Mouse (Mus musculus) stomach, embryonic 15.5 days (tissue): ENCODE measurements around the gene Poc5. TPM values are rescaled to one million over a fixed set of nuclear protein-coding genes. Genes with fewer than 3 reads are reported as not detected.

Experiments
- ATAC-seq: fragments of 200-750 bp; cut with Nextera tagmentation; 2 replicates; pipeline ENCODE4 v1.8.0; 2017; ENCODE audit warnings: low read depth, moderate number of reproducible peaks, moderate TSS enrichment; ENCODE audit not compliant: insufficient read depth, low FRiP score
- H3K27ac ChIP-seq: fragments of 300-500 bp; sonication (generic); 2 replicates; pipeline ENCODE4 v1.5.1; 2015; ENCODE audit warnings: mild to moderate bottlenecking, inconsistent platforms
- H3K27me3 ChIP-seq: fragments of 300-500 bp; sonication (generic); replicated peaks from 2 replicates; pipeline ENCODE4 v1.6.1; 2015; ENCODE audit warnings: inconsistent platforms
- H3K36me3 ChIP-seq: fragments of 300-500 bp; sonication (generic); 2 replicates; pipeline ENCODE4 v1.6.1; 2015; ENCODE audit warnings: inconsistent platforms
- H3K4me1 ChIP-seq: fragments of 300-500 bp; sonication (generic); 2 replicates; pipeline ENCODE4 v1.6.1; 2015; ENCODE audit warnings: inconsistent platforms
- H3K4me2 ChIP-seq: fragments of 300-500 bp; sonication (generic); 2 replicates; pipeline ENCODE4 v1.6.1; 2015; ENCODE audit warnings: mild to moderate bottlenecking, inconsistent platforms
- H3K4me3 ChIP-seq: fragments of 300-500 bp; sonication (generic); replicated peaks from 2 replicates; pipeline ENCODE4 v1.5.1; 2015; ENCODE audit warnings: inconsistent platforms
- H3K9ac ChIP-seq: fragments of 300-500 bp; sonication (generic); 2 replicates; pipeline ENCODE4 v1.6.1; 2015; ENCODE audit warnings: inconsistent platforms
- H3K9me3 ChIP-seq: fragments of 300-500 bp; sonication (generic); 2 replicates; pipeline ENCODE4 v1.6.1; 2016; ENCODE audit warnings: inconsistent platforms
- WGBS: fragments of 180-500 bp; shearing (Covaris S2); methylation state at CpG from one replicate; pipeline ENCODE4 v1.1.7; 2015; 5-methylcytosine and 5-hydroxymethylcytosine counted together
- polyA plus RNA-seq: library from polyadenylated mRNA; unstranded; fragments of >200 nt; fragmentation: Nextera tagmentation; extraction: Ambion mirVana; gene quantifications from 2 replicates; pipeline ENCODE4 v1.2.1, GENCODE M21; 2015

Gene Poc5
- polyA plus RNA-seq, 1 experiment from 2014 or later: 12.2 TPM

DNA sequence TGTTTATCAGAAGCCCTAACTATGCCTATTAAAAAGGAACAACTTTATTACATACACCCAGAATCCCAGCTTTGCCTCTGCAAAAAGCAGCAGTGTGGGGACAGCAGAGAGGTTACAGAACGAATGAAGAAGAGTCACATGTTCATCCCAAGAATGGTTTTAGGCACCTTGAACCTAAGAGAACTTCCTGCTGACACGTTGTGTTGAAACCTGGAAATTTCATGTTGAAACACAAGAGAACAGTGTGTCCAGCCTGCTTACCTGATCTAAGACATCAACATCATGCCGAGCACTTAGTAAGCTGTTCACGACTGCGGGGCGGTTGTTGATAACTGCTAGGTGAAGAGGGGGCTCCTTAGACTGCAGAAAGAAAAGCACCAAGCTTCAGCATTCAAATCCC is 44.9 kb downstream of the Poc5 start:
- Histone ChIP-seq H3K9me3 (no peaks in the 10 kb centered on the region), H3K4me3 (no peak overlapping the region), H3K36me3 (no peaks in the 10 kb centered on the region), H3K9ac (no peak overlapping the region), H3K4me2 (no peak overlapping the region), H3K27me3 (no peaks in the 10 kb centered on the region), H3K4me1 (peaks cover 15% of the 10 kb centered on the region; the same call in 1 of the 2 replicates), H3K27ac (no peak overlapping the region)
- 78% methylated on average over 6 of the region's 6 CpGs for WGBS
- ATAC-seq: no peak

DNA sequence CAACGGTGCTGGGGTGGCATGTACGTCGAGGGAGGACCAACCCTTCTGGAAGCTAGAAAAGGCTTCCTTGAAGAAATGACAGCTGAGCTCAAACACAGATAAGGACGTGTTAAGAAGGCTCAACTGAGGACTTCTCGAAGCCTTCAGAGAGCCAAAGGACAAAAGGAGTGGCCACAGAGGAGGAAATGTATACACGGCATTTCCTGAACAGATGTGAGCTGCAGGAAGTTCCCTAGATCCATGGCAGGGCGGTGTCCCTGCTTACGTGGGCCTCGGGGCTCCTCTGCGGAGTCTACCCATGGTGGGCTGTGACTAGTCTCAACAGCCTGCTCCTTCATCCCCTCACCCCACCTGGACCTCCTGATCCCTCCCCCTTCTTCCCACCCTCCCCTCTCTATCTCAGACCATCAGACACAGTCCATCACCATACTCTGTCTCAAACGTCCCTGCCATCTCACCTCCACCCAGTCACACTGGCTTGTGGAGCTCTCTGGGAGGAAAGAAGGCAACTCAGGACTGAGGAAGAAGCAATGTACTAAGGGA is 45.6 kb downstream of the Poc5 start:
- Histone ChIP-seq H3K4me2 (no peak overlapping the region), H3K36me3 (no peaks in the 10 kb centered on the region), H3K27ac (no peak overlapping the region), H3K27me3 (no peaks in the 10 kb centered on the region), H3K4me1 (peaks cover 15% of the 10 kb centered on the region; the same call in 1 of the 2 replicates), H3K4me3 (no peak overlapping the region), H3K9me3 (no peaks in the 10 kb centered on the region), H3K9ac (no peak overlapping the region)
- 59% methylated on average over 11 of the region's 11 CpGs for WGBS
- no peak for ATAC-seq

DNA sequence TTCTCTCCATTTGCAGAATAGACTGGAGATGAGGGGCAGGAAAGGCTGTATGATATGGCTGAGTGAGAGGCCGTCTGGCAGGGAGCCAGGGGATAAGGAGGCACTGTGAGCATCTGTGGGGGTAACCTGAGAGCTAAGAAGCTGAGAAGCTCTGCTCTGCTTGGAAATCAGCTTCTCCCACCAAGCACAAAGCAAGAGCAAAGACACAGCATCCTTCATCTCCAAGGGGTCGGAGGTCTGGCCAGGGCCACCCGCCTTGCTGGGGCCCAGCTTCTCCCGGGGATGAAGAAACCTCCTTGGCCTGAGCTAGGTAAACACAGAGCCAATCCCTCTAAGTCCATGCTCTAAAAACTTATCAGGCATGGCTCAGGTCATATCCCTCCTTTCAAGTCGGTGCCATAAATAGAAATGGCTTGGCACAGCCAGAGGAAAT is 46.8 kb downstream of the Poc5 start:
- no peaks in the 10 kb centered on the region for H3K36me3 ChIP-seq
- H3K4me3 ChIP-seq: no peak overlapping the region
- H3K4me2 ChIP-seq: no peak overlapping the region
- ATAC-seq: peak; percentile 48; the same call in 1 of the 2 replicates
- H3K9ac ChIP-seq: no peak overlapping the region
- no peaks in the 10 kb centered on the region for H3K27me3 ChIP-seq
- H3K4me1 ChIP-seq: peaks cover 15% of the 10 kb centered on the region; the same call in 1 of the 2 replicates
- H3K9me3 ChIP-seq: no peaks in the 10 kb centered on the region
- peak overlapping the region; percentile 2; the same call in 1 of the 2 replicates for H3K27ac ChIP-seq
- 21% methylated on average over 5 of the region's 5 CpGs for WGBS

GRCm38 (mm10) chr13:96435793-96436192 is 47.7 kb downstream of the Poc5 start:
- H3K4me1 ChIP-seq: peaks cover 15% of the 10 kb centered on the region; the same call in 1 of the 2 replicates
- H3K9ac ChIP-seq: no peak overlapping the region
- no peaks in the 10 kb centered on the region for H3K27me3 ChIP-seq
- H3K4me2 ChIP-seq: no peak overlapping the region
- WGBS: 43% methylated on average over 11 of the region's 13 CpGs
- no peak overlapping the region for H3K27ac ChIP-seq
- H3K4me3 ChIP-seq: no peak overlapping the region
- ATAC-seq: no peak
- no peaks in the 10 kb centered on the region for H3K9me3 ChIP-seq
- no peaks in the 10 kb centered on the region for H3K36me3 ChIP-seq

DNA sequence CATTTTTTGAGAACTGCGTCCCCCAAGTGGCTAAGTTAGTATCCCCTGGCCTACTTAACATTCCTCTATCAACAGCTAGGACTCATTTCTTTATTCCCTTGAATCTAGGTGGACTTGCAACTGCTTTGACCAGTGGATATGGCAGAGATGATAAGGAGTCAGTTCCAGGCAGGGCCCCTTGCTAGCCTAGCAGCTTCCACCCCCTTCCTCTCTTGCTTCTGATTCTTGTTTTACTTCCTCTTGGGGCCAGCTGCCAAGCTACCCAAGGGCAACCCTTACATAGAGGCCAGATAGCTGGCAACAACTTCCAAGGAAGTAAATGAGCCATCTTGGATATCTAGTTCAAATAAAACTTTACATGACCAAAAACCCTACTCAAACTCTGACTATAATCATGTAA is 48.8 kb downstream of the Poc5 start:
- H3K27me3 ChIP-seq: no peaks in the 10 kb centered on the region
- H3K4me2 ChIP-seq: no peak overlapping the region
- no peak overlapping the region for H3K9ac ChIP-seq
- no peaks in the 10 kb centered on the region for H3K9me3 ChIP-seq
- H3K27ac ChIP-seq: no peak overlapping the region
- H3K4me3 ChIP-seq: no peak overlapping the region
- ATAC-seq: no peak
- 86% methylated on average over 1 of the region's 1 CpGs for WGBS
- peaks cover 15% of the 10 kb centered on the region; the same call in 1 of the 2 replicates for H3K4me1 ChIP-seq
- no peaks in the 10 kb centered on the region for H3K36me3 ChIP-seq

- 86% methylated on average over 4 of the region's 4 CpGs for WGBS
- ATAC-seq: no peak
- Histone ChIP-seq H3K36me3 (no peaks in the 10 kb centered on the region), H3K27ac (no peak overlapping the region), H3K9ac (no peak overlapping the region), H3K9me3 (no peaks in the 10 kb centered on the region), H3K4me2 (no peak overlapping the region), H3K27me3 (no peaks in the 10 kb centered on the region), H3K4me3 (no peak overlapping the region), H3K4me1 (no peaks in the 10 kb centered on the region)
Observed at GRCm38 (mm10) chr13:96440436-96440835, 52.3 kb downstream of the Poc5 start.

GRCm38 (mm10) chr13:96450205-96450856 is 62.2 kb downstream of the Poc5 start:
- H3K4me1 ChIP-seq: peaks cover 3% of the 10 kb centered on the region; the same call in 1 of the 2 replicates
- ATAC-seq: peak; percentile 20; the same call in 1 of the 2 replicates
- no peaks in the 10 kb centered on the region for H3K9me3 ChIP-seq
- no peak overlapping the region for H3K4me2 ChIP-seq
- H3K36me3 ChIP-seq: no peaks in the 10 kb centered on the region
- H3K27me3 ChIP-seq: no peaks in the 10 kb centered on the region
- peak overlapping the region; percentile 75 for H3K27ac ChIP-seq
- no peak overlapping the region for H3K4me3 ChIP-seq
- H3K9ac ChIP-seq: no peak overlapping the region
- WGBS: 56% methylated on average over 11 of the region's 11 CpGs

GRCm38 (mm10) chr13:96450869-96451268 is 62.8 kb downstream of the Poc5 start:
- Histone ChIP-seq H3K27me3 (no peaks in the 10 kb centered on the region), H3K9ac (no peak overlapping the region), H3K4me2 (no peak overlapping the region), H3K27ac (peak overlapping the region; percentile 80; the same call in 1 of the 2 replicates), H3K9me3 (no peaks in the 10 kb centered on the region), H3K4me3 (no peak overlapping the region), H3K36me3 (no peaks in the 10 kb centered on the region), H3K4me1 (peaks cover 3% of the 10 kb centered on the region; the same call in 1 of the 2 replicates)
- peak; percentile 61; the same call in 1 of the 2 replicates for ATAC-seq
- WGBS: 63% methylated on average over 7 of the region's 7 CpGs

DNA sequence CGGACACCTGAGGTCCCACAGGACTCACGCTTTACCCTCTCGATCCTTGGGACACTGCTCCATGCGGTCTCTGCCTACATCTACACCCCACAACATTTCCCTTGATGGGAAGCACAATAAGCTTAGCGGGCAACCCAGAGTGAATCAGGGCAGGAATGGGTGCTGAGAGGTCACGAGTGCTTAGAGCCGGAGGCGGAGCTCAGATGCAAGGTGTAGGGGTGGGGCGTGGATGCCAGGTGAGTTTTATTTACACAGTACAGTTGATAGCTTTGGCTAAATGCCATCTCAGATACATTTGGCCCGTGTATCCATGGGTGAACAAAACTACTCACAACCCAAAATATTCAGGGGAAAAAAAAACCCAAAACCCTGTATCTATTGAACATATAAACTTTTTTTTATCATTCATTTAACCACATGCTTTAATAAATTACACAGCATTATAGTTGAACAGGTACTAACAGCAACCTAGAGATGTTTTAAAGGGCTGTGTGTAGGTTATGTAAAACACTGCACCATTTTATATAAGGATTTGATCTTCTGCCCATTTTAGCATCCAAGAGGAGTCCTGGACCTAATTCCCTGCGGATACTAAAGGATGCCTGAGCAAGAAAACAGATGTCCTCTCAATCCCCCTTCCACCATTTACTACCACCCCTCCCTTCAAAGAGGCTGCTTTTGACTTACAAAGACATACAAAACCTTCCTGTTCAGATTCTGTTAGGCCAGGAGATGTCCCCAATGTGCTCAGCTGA is 63.5 kb downstream of the Poc5 start:
- WGBS: 75% methylated on average over 11 of the region's 11 CpGs
- no peaks in the 10 kb centered on the region for H3K27me3 ChIP-seq
- ATAC-seq: peak; percentile 67
- H3K9ac ChIP-seq: no peak overlapping the region
- H3K4me3 ChIP-seq: no peak overlapping the region
- H3K36me3 ChIP-seq: no peaks in the 10 kb centered on the region
- H3K4me1 ChIP-seq: peaks cover 3% of the 10 kb centered on the region; the same call in 1 of the 2 replicates
- H3K9me3 ChIP-seq: no peaks in the 10 kb centered on the region
- H3K27ac ChIP-seq: peak overlapping the region; percentile 80
- no peak overlapping the region for H3K4me2 ChIP-seq

DNA sequence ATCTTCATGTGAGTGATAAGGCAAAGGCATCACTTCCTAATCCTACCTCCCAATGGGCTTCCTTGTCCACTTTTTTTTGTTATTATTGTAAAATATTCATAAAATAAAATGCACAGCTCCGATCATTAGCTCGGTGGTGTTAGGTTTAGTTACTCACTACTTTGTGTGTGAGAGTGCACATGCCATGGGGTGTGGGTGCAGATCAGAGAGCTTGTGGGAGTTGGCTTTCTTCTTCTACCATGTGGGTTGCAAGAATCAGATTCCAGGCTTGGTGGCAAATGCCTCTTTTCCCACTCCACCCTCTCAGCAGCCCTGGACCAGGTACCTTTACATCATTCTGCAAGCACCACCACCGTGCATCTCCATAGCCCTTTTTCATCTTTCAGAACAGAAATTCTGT is 64.5 kb downstream of the Poc5 start:
- no peaks in the 10 kb centered on the region for H3K9me3 ChIP-seq
- peaks cover 3% of the 10 kb centered on the region; the same call in 1 of the 2 replicates for H3K4me1 ChIP-seq
- H3K27me3 ChIP-seq: no peaks in the 10 kb centered on the region
- ATAC-seq: no peak
- no peaks in the 10 kb centered on the region for H3K36me3 ChIP-seq
- no peak overlapping the region for H3K9ac ChIP-seq
- no peak overlapping the region for H3K27ac ChIP-seq
- 86% methylated on average over 3 of the region's 3 CpGs for WGBS
- no peak overlapping the region for H3K4me2 ChIP-seq
- H3K4me3 ChIP-seq: no peak overlapping the region

DNA sequence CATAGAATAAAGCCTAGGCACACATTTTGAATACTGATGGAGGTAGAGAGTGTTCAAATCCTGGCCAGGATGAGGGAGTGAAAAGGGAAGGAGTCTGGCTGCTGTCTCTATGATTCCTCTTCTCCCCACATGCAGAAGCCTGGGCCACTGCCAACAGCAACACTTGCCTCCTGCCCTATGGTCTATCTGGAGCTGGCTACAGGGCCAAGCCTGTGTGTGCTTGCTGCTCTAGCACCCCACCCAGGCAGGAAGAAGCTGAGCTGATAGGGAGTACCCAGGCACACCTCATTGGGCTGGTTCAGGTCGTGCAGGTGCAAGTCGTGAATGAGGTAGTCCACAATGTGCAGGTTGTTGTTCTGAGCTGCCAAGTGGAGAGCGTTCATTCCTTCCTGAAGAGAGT is 66.2 kb downstream of the Poc5 start:
- Histone ChIP-seq H3K4me2 (no peak overlapping the region), H3K4me1 (peaks cover 3% of the 10 kb centered on the region; the same call in 1 of the 2 replicates), H3K27ac (no peak overlapping the region), H3K9me3 (no peaks in the 10 kb centered on the region), H3K9ac (no peak overlapping the region), H3K4me3 (no peak overlapping the region), H3K36me3 (no peaks in the 10 kb centered on the region), H3K27me3 (no peaks in the 10 kb centered on the region)
- ATAC-seq: peak; percentile 54
- WGBS: 67% methylated on average over 3 of the region's 3 CpGs

DNA sequence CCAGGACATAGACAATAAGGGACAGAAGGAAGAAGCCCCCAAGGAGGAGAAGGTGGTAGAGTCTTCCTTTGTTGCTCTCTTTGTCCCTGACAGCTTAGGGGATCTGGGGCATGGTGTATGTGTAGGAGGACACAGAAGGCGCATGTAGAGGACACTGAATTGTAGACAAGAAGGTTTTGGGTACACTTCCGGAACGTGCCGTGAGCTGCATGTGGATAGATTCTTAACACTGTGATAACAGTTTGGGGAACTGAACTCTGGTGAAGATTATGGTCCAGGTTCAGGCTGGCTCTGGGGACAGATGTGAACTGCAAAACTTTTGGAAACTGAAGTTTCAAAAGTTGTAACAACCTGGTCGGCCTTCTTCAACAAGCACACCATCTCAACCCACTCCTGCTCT is 69.5 kb downstream of the Poc5 start:
- 81% methylated on average over 5 of the region's 5 CpGs for WGBS
- Histone ChIP-seq H3K27ac (no peak overlapping the region), H3K27me3 (no peaks in the 10 kb centered on the region), H3K4me1 (no peaks in the 10 kb centered on the region), H3K9me3 (no peaks in the 10 kb centered on the region), H3K9ac (no peak overlapping the region), H3K4me3 (no peak overlapping the region), H3K4me2 (no peak overlapping the region), H3K36me3 (no peaks in the 10 kb centered on the region)
- no peak for ATAC-seq
